Mouse (Mus musculus): ENCODE results near the gene Htr1d.

Gene Htr1d

DNA sequence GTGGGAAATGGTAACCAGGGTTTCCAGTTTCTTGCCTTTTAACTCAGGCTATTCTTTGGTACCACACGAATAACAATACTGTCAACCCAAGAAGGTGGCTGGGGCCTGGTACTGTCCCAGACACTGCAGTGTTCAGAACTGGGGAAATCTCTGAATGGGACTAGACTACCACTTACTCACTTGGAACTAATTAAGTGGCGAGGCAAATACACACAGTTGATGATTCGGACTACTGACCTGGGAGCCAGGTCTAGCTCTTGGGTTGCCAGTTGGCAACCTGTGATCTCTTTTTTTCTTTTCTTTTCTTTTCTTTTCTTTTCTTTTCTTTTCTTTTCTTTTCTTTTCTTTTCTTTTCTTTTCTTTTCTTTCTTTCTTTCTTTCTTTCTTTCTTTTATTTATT lies 29.0 kb downstream of the Htr1d start:
- DNase-seq (ENCODE audit: low read depth, low spot score), result no peak

GRCm38 (mm10) chr4:136452792-136453191 lies 29.5 kb downstream of the Htr1d start:
- no peak for DNase-seq (ENCODE audit: low read depth, low spot score)

GRCm38 (mm10) chr4:136454850-136455260 lies 31.5 kb downstream of the Htr1d start:
- peak; percentile 92 for DNase-seq (ENCODE audit: low read depth, low spot score)

- no peak for DNase-seq (ENCODE audit: low read depth, low spot score)
Observed at GRCm38 (mm10) chr4:136456516-136457218, 33.3 kb downstream of the Htr1d start.

DNA sequence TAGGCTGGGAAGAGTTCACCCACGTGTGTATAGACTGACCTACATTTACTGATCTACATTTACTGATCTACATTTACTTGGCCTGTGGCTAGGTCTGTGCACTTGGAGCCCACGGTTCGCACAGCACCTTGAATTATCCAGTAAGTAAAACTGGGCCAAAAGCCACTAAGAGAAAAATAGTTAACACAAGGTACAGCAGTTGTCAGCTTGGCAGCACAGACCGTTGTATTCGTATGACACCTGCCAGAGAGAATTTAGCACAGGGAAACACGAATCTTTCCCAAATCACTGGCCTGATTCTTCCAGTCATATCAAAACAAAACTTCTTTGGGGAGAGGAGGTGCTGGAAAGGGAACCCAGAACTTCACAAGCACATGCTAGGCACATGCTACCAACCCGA lies 35.0 kb downstream of the Htr1d start:
- no peak for DNase-seq (ENCODE audit: low read depth, low spot score)

DNA sequence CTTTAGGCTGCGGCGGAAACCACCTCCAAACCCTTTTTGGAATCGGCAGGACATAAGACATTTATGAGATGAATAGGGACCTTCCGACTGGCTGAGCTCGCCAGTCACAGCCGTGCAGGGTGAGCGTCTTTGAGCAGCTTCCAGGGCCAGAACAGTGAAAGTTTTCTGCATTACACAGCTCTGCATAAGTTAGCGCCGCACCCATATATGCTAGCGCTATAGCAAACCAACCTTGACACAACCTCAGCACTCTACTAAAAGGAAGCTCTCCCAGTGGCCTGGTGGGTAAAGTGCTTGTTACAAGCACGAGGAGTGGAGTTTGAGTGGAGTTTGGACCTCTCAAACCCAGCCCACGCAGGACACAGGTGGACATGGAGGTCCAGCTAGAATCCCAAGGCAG lies 35.9 kb downstream of the Htr1d start:
- DNase-seq (ENCODE audit: low read depth, low spot score), result peak; percentile 61

DNA sequence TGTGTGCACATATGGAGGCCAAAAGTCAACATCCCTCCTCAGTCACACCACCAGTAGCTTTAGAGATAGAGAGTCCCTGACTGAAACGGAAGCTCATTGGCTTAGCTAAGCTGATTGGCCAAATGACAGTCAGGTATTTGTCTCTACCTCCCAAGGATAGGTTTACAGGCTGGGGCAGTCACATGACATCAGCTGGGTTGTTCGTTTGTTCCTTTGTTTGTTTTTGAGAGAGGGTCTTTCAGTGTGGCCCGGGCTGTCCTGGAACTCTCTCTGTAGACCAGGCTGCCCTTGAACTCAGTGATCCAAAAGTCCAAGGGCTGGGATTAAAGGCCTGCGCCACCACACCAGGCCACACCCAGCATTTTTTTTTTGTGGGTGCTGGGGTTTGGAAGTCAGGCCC lies 37.9 kb downstream of the Htr1d start:
- DNase-seq (ENCODE audit: low read depth, low spot score), result peak; percentile 81

DNA sequence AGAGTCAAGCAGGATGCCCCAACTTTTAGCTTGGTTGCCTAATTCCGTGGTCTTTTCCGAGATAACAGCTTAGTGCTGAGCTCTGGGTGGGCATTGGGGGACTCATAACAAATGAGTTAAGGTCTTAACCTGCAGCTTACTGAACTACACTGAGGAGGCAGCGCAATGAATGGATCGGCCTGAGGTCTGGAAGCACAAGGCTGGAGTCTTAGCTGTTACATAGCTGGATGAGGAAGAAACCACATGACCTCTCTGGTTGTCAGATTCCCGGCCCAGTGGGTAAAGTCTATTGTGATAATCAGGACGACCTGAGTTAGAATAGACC lies 38.4 kb downstream of the Htr1d start:
- no peak for DNase-seq (ENCODE audit: low read depth, low spot score)

DNA sequence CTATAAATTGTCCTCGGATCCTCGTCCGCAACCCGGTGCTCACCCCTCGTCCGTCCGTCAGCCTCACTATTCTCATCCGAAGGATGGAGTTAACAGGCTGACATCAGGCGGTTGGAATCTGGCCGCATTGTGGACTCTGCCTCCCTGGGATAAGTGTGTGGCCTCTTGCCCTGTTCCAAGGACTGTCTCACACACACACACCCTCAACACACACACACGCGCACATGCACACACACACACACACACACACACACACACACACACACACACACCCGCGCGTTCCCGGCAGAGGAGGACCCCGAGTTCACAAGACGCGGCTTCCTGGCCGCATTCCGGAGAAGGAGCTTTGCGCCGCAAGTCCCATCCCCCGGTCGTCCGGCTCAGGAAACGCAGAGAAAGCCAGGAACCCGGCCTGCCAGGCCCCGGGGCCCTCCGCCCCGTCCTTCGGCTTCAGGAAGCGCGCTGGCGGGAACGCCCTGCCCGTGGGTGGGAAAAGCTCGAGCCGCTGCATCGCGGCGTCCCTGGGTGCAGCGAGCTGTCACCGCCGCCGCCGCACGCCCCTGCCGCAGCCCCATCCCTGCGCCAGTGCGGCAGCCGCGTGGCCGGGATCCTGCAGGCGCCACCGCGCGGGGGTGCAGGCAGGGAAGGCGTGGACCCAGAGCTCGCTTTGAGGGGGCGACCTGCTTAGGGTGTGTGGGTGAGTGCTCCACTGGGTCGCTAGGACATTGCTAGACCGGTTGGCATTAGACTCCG lies 38.9 kb downstream of the Htr1d start, which contains the start of gene 6030445D17Rik:
Gene 6030445D17Rik (plus strand): TSS at position 165 of the 753 bp plus-strand sequence.
- peak; percentile 88 for DNase-seq (ENCODE audit: low read depth, low spot score)

DNA sequence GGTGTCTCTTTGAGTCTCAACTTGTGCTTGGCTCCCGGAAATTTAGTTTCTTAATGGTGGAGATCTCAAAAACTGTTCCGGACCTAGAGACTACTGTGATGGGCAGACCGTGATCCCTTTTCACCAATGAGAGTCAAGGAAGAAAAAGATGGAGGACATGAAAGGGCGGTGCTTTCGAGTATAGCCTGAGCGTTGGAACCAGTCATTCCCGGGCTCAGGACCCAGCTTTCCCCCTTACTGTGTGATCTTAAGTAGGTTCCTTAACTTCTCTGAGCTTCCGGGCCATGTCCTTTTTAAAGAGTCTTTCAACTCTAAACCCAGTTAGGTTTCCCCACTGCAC lies 39.5 kb downstream of the Htr1d start:
- peak; percentile 81 for DNase-seq (ENCODE audit: low read depth, low spot score)

GRCm38 (mm10) chr4:136463436-136463835 lies 40.1 kb downstream of the Htr1d start:
- DNase-seq (ENCODE audit: low read depth, low spot score), result peak; percentile 64

DNA sequence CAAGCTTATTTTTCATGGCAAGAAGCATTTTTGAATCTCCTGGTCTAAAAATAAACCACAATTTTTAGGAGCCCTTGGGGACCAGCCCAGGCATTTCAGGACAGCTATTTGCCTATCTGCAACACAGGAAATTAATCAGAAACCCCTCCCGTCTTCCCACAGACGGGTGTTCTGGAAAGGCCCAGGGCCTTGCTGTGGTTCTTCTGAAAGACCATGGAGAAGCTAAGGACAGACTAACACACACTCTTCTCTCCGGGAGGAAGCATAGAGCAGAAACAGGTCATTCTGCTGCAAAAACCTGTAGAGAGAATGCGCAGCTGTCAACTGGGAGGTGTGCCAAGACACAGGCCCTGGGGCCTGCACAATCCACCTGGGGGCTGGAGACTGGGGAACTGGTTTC lies 42.9 kb downstream of the Htr1d start:
- DNase-seq (ENCODE audit: low read depth, low spot score), result no peak

DNA sequence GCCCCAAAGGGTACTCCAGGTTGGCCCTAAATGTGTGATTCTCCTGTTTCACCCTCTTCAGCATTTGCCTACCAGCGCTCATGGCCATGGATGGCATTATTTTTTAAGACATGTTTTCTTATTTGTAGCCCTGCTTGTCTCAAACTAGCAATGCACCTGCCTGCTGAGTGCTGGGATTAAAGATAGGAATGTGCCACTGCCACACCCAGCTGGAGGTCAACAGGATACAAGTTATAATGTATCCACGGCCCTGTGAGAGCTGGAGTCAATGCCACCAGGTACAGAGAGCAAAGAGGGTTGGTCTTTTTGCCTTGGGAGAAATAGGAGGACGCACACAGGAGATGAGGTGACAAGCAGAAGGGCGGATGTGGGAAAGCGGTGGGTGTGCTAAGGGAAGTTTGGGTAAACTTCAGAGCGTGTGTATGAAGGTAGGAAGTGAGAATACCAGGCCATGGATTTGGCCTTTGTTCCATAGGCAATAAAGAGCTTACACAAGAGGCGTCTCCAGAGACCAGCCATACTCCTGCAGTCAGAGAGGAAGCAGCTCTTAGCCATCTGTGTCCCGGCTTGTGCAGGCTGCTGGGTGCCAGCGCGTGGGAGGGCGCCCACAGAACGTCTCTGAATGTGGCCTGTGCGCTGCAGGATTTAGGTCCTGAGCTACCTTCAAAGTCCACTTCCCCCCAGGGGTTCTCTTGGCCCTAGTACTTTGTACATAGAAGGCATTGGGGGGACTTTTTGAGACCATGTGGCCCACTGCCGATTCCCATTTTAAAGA lies 45.4 kb downstream of the Htr1d start:
- peak; percentile 60 for DNase-seq (ENCODE audit: low read depth, low spot score)

DNA sequence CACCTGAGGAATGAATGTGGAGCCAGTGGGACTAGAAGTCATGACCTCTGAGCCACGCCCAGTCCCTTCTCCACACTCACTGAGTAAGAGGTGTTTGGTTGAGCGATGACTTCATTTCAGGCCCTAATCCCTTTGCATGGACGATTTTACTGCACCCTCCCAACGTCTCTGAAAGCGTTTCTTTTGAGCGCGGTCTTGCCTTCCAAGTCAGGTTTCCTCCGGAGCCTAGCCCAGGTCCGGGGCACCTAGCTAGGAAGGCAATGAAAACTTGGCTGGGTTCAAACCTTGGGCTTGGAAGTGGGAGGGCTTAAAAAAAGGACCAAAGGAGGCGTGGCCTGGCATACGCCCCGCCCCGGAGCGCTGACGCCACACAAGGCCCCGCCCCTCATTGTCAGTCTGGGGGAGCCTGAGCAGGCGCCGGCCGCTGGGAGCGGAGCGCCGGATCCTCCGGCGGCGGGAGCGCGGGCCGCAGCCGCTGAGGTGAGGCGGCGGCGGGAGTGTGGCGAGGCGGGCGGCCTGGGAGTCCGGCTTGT lies 46.1 kb downstream of the Htr1d start, which contains the start of gene Luzp1:
Gene Luzp1 (plus strand): TSS at position 391 of the 533 bp plus-strand sequence.
- DNase-seq (ENCODE audit: low read depth, low spot score), result peak; percentile 97

DNA sequence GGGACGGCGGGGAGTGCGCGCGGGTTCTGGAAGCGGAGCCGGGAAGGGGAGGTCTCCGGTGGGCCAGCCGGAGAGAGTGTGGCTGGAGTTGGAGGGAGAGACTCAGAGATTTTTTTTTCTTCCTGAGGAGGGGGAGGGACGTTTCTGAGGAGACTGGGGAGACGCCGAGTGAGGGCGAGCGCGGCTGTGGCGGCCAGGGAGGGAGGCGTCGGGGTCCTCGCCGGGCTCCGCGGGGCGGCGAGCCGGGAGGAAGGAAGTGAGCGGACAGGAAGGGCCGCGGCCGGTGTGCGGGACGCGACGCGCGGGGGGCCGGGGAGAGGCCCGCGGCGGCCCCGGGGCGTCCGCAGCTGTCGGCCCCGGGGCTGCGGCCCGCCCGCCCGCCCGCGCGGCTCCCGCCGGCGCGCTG lies 46.6 kb downstream of the Htr1d start:
- DNase-seq (ENCODE audit: low read depth, low spot score), result peak; percentile 87

- DNase-seq (ENCODE audit: low read depth, low spot score), result peak; percentile 75
Observed at GRCm38 (mm10) chr4:136470347-136471071, 47.2 kb downstream of the Htr1d start.

- no peak for DNase-seq (ENCODE audit: low read depth, low spot score)
Observed at GRCm38 (mm10) chr4:136476692-136477091, 53.4 kb downstream of the Htr1d start.

DNA sequence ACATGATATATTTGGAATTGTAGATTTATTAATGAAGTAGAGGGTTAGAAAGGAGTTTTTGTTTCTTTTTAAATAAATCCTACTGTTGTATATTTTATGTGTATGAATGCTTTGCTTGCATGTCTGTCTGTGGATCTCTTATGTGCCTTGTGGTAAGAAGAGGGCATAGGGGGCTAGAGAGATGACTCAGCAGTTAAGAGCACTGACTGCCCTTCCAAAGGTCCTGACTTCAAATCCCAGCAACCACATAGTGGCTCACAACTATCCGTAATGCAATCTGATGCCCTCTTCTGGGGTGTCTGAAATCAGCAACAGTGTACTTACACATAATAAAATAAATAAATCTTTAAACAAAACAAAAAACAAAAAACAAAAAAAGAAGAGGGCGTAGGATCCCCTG lies 63.2 kb downstream of the Htr1d start:
- DNase-seq (ENCODE audit: low read depth, low spot score), result no peak

Measured in ZHBTc4 (cell line).